Mouse (Mus musculus) heart, adult 2 months (tissue): ENCODE measurements at regions not wholly inside any gene's neighbourhood (a gene's known extent, or its start where the extent isn't known, plus 50 kb on each side); places are given as distances from the start of the nearest gene placed in this dataset.

Experiments used
- CTCF ChIP-seq: fragments of 200-600 bp; IDR thresholded peaks from 2 replicates; pipeline ENCODE4 v1.8.1; 2022; ENCODE audit warnings: antibody characterized with exemption, mild to moderate bottlenecking, moderate library complexity
- EP300 ChIP-seq: fragments of 200-500 bp; IDR thresholded peaks from 2 replicates; pipeline ENCODE4 v1.6.1; 2011; ENCODE audit warnings: low read depth, low read length, control low read depth; ENCODE audit not compliant: insufficient read depth
- POLR2A ChIP-seq: fragments of 200-500 bp; IDR thresholded peaks from 2 replicates; pipeline ENCODE4 v1.6.1; 2011; ENCODE audit warnings: mild to moderate bottlenecking, low read depth, low read length, control low read depth; ENCODE audit not compliant: insufficient read depth

DNA sequence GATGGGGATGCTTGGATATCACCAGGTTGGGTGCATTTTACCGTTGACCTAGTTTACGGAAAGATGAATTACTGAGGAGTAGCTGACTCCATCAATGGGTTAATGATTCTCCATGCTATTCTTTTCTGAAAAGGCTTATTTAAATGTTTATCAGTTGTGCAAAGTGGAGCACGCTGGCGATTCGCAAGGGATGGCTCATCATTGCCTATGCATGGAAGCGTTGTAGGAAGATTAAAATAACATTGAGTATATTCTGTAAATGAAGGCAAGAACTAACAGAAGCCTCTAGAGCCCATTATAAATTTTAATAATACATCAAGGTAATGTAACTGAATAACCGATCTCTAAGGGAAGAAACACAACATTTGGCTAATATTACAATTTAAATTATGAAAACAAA is 301.6 kb upstream of the Irx1 start:
- no peak for TF ChIP-seq CTCF
- TF ChIP-seq POLR2A: no peak
- TF ChIP-seq EP300: no peak
